Mouse (Mus musculus) bone marrow, adult 2 months (tissue): ENCODE results near the gene Col12a1.

ENCODE experiments used
- CTCF ChIP-seq: fragments of 200-500 bp; IDR thresholded peaks from 2 replicates; pipeline ENCODE4 v1.5.1; 2011; ENCODE audit warnings: low read length, control low read depth; ENCODE audit not compliant: control insufficient read depth, insufficient read depth
- POLR2A ChIP-seq: fragments of 200-500 bp; IDR thresholded peaks from 2 replicates; pipeline ENCODE4 v1.6.1; 2011; ENCODE audit warnings: low read depth, mild to moderate bottlenecking, control low read depth, low read length, borderline replicate concordance; ENCODE audit not compliant: control insufficient read depth

DNA sequence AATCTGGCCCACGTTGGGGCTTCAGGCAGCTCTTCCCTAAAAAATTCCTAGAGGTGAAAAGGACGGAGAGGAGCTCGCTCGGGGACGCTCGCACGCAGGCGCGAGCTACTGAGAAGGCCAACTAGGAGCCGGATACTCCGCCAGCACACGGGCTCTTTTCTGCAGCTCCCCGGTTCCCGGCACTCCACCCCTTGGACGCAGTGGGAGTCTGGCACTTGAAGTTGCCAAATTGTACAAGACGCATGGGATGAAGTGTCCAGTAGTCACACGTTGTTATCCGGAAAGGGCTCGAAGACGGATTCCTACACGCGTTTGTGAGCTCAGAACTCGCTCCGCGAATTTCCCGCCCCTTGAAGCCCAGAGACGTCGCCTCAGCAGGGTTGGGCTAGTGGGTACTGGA is 820 bp upstream of the Col12a1 start:
- TF ChIP-seq CTCF: no peak
- no peak for TF ChIP-seq POLR2A
